Mouse (Mus musculus): Measurements from ENCODE around the gene Cdc42bpg.
"Not testable (repeated sequence)": the region's sequence is repeated elsewhere in the genome, so short reads cannot be mapped to it uniquely, and the experiment has no call there.

Gene Cdc42bpg

GRCm38 (mm10) chr19:6276426-6277421 lies 29.5 kb upstream of the Cdc42bpg start, which contains the start of gene Ehd1:
Ehd1 (plus strand) TSS chr19:6276725.
- peak; percentile 98 for DNase-seq (ENCODE audit: low read depth)

DNA sequence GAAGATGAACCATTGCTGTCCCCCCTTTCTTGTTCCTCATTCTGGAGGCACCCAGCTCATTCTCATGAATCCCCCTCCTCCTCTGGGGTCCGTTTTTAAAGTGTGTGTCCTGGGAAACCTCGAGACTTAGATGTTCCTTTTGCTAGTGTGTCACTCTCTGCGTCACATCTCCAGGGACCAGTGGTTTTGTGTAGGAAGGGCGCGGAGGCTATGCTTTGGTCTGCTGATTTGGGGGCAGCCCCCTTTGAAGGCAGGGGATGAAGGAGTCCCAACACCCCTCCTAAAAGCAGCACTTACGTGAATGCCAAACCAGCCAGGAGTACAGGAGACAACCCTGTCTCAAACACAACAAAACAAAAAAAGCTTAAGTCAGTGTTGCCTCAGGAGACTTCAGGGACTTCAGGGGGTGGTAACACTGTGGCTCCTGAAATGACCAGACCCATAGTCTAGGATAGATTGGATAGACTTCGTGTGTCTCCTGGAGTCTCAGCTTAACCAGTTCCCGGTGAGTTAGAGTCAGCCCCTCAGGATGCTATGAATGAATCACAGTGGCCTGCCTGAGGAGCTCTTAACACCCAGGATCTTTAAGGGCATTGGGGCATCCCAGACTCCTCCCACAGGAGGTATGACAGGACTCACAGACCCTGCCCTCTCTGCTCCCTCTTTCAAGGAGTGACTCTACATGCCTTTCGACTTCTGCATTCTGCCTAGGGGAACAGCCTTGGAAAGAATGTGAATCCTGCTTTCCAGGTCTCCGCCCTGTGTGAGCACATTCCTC lies 28.4 kb upstream of the Cdc42bpg start:
- DNase-seq (ENCODE audit: low read depth), result peak; percentile 82

- DNase-seq (ENCODE audit: low read depth), result no peak
Observed at GRCm38 (mm10) chr19:6278439-6279073, 27.7 kb upstream of the Cdc42bpg start.

- DNase-seq (ENCODE audit: low read depth), result no peak
Observed at GRCm38 (mm10) chr19:6279481-6280144, 26.6 kb upstream of the Cdc42bpg start.

GRCm38 (mm10) chr19:6280554-6280953 lies 25.7 kb upstream of the Cdc42bpg start:
- DNase-seq (ENCODE audit: low read depth), result no peak

GRCm38 (mm10) chr19:6281122-6282020 lies 24.9 kb upstream of the Cdc42bpg start:
- DNase-seq (ENCODE audit: low read depth), result no peak

DNA sequence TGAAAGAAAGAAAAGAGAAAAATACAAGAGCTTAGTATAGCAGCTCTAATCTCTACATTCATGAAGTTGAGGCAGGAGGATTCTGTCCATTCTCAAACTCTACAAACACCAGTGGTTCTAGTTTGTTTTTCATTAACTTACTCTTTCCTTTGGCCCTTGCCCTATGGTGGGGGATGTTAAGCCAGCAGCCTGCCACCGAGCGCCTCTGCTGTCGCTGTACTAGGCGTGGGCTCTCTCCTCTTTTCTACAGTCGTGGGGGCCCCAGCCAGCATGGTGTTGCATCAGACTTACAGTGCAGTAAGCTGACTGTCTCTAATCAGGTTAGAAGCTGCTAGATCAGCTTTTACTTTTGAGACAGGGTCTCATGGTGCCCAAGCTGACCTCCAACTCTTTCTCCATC lies 23.3 kb upstream of the Cdc42bpg start:
- DNase-seq (ENCODE audit: low read depth), result no peak

DNA sequence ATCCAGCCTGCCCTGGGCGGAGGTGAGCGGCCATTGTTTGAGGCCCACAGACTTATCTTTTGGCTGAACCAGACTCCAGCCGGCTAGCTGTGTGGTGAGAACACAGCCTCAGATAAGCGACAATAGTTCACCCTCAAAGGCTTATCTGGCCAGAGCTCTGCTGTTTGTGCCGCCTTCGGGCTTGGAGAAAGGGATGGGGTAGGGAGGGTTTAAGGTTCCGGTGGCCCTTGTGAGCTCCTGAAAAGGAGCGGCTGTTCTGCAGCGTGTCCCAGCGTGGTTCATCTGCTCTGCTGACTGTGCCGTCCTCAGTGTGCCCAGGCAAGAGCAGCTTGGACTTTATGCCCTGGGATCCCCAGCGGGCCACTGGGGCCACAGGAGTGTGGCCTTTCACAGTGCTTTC lies 21.8 kb upstream of the Cdc42bpg start:
- no peak for DNase-seq (ENCODE audit: low read depth)

GRCm38 (mm10) chr19:6285226-6285625 lies 21.0 kb upstream of the Cdc42bpg start:
- DNase-seq (ENCODE audit: low read depth), result no peak

DNA sequence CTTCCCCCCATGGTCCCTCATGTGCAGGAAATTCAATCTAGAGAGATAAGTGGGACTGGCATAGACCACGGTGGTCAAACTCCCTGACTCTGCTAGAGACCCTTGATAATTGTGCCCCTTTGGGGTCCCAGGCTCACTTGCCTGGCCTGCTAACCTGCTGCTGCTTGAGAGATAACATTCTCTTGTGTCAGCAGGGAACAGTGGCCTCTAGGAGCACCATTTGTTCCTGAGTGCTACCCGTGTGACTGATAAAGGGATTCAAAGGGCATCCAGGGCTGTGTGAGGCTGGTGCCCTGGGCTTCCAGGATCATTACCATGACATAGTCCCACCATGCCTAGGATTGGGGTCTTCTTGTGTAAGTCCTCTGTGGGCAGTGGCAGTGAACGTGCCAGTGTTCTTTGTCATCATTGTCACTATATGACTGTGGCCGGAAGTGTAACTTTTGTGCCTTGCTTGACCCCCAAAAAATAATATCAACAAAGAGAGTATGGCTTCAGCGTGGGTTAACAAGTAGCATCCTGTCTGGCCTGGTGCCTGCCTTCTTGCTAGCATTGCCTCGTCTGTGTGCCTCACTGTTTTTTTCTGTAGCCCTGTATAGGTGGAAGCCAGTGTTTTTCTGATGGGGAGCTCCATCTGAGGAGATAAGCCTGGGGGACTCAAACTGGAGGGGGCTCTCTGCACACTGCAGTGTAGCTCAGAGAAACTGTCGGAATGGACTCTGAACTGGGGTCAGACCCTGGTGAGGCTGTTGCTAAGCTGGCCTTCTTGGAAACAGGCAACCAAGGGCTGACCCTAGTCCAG lies 20.4 kb upstream of the Cdc42bpg start:
- DNase-seq (ENCODE audit: low read depth), result no peak

GRCm38 (mm10) chr19:6286434-6287401 lies 19.5 kb upstream of the Cdc42bpg start:
- DNase-seq (ENCODE audit: low read depth), result no peak

- DNase-seq (ENCODE audit: low read depth), result no peak
Observed at GRCm38 (mm10) chr19:6288236-6288894, 17.9 kb upstream of the Cdc42bpg start.

DNA sequence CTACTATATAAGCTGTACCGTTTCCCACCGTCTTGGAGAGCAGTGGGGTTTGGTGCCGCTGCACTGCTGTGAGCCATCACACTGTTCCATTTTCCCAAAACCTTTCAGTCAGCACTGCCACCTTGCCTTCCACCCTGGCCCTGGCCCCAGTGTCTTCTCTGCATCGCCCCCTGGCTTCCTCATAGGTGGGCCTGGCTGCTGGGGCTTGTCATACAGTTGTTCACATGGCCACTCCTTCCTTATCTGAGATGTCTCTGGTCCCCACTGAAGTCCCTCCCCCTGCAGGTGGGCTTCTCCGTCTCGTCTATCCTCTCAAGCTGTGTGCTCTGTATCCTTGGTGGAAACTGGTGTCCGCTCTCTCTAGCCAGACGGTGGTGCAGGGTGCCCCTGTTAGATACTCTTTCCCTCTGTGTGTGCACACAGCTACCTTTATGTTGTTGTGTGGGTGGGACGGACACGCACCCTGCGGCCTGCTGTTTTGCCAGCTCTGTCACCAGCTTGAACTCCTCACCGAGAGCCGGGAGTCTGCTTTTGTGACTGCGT lies 16.5 kb upstream of the Cdc42bpg start:
- DNase-seq (ENCODE audit: low read depth), result no peak

DNA sequence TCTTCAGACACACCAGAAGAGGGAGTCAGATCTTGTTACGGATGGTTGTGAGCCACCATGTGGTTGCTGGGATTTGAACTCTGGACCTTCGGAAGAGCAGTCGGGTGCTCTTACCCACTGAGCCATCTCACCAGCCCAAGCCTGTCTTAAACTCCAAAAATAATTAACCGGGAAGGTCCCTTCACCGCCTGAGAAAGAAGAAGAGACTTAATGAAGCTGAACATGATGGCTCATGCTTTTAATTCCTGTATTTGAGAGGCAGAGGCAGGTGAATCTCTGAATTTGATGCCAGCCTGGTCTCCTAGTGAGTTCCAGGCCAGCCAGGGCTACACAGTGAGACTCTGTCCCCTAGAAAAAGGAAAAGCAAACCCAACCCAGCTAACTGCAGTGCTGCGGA lies 15.5 kb upstream of the Cdc42bpg start:
- not testable (repeated sequence) for DNase-seq (ENCODE audit: low read depth)

DNA sequence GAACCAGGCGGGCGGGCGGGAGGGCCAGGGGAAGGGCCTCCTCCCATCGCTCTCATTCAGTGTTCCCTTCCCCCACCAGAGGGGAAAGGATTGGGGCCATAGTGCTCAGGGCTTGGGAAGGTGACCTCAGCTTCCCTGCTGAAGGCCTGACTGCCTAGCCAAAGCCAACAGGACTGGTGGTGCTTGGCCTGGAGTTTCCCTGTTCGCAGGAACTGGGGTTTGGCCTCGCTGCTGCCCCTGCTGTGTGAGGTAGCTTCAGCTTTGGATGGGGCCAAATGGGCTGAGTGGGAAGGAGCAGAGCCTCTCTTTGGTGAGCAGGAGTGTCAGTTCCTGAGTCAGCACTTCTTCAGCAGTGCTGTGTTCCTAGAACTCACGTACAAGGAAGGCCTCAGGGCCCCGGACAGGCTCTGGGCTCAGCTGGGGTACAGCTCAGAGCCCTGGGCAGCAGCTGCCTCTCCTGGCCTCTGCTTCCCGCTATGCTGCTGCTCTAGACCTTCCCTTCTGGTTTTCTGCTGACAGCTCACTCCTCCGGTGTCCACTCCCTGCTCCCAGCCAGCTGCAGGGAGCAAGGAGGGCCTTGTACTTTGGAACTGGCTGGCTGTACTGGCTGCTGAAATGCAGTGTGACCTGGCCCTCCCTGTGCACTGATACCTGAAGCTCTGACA lies 15.0 kb upstream of the Cdc42bpg start:
- no peak for DNase-seq (ENCODE audit: low read depth)

- DNase-seq (ENCODE audit: low read depth), result no peak
Observed at GRCm38 (mm10) chr19:6292262-6292661, 14.0 kb upstream of the Cdc42bpg start.

GRCm38 (mm10) chr19:6294301-6294700 lies 12.0 kb upstream of the Cdc42bpg start:
- no peak for DNase-seq (ENCODE audit: low read depth)
